Mouse (Mus musculus) testis, adult 2 months (tissue): Measurements from ENCODE around the gene Gm9837.

Source experiments
- CTCF ChIP-seq: fragments of 200-500 bp; IDR thresholded peaks from 2 replicates; pipeline ENCODE4 v1.5.1; 2012; ENCODE audit warnings: low read depth, mild to moderate bottlenecking, inconsistent platforms, low read length, moderate library complexity; ENCODE audit not compliant: control insufficient read depth, insufficient read depth, insufficient replicate concordance
- POLR2A ChIP-seq: fragments of 200-500 bp; IDR thresholded peaks from 2 replicates; pipeline ENCODE4 v1.6.1; 2012; ENCODE audit warnings: low read depth, mild to moderate bottlenecking, inconsistent platforms, low read length, moderate library complexity; ENCODE audit not compliant: control insufficient read depth

- TF ChIP-seq POLR2A (no peak), CTCF (no peak)
Observed at GRCm38 (mm10) chr11:53461727-53462126, 8.6 kb downstream of the Gm9837 start.
